Mouse (Mus musculus): ENCODE data around the gene Adamts6.

The Adamts6 gene

GRCm38 (mm10) chr13:104460287-104460686, 172.7 kb downstream of the Adamts6 start:
- no peak for DNase-seq (ENCODE audit: extremely low spot score)

DNA sequence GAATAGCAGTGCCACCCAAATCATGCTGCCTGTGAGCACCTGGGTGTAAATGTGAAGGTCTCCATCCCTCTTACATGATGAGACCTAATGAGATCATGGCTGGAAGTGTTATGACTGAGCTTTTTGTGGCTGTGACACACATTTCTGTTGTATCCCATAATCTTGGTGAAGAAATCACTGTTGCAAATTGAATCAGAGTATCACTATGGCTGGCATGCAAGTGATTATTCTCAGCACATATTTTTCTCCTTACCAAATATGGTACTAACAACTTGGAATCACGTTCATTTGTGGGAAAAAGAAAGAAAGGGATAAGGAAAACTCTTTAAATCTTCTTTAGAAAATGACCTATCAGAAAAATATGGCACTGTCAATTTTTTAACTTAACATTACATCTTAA, 180.4 kb downstream of the Adamts6 start:
- DNase-seq (ENCODE audit: extremely low spot score) = no peak

- no peak for DNase-seq (ENCODE audit: extremely low spot score)
Measured at GRCm38 (mm10) chr13:104476285-104476956, 188.8 kb downstream of the Adamts6 start.

DNA sequence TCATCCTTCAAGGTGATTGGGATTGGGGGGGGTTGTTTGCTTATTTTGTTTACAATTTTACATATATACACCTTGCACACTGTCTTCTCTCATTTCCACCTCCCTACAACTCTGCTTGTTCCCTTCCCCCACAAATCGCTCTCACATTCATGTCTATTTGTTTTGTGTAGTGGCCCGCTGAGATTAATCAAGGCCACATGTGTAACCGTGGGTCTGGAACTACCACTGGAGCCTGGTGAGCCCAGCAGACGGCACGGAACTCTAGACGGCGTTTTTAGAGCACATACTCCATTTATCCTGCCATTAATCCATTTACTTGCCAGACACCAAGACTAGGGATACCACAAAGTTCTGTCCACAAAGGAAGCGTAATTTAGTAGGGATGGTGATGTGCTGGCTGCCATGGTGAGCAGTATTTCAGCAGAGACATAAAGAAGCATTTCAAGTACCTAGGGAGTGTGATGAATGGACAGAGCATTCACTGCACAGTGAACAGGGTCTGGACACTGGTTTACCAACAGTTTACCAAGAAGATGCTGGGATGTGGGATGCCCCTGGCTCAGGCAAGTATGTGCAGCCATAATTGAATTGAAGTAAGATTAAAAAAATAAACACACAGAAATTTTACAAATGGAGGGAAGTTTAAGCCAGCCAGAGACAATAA, 194.9 kb downstream of the Adamts6 start:
- no peak for DNase-seq (ENCODE audit: extremely low spot score)

DNA sequence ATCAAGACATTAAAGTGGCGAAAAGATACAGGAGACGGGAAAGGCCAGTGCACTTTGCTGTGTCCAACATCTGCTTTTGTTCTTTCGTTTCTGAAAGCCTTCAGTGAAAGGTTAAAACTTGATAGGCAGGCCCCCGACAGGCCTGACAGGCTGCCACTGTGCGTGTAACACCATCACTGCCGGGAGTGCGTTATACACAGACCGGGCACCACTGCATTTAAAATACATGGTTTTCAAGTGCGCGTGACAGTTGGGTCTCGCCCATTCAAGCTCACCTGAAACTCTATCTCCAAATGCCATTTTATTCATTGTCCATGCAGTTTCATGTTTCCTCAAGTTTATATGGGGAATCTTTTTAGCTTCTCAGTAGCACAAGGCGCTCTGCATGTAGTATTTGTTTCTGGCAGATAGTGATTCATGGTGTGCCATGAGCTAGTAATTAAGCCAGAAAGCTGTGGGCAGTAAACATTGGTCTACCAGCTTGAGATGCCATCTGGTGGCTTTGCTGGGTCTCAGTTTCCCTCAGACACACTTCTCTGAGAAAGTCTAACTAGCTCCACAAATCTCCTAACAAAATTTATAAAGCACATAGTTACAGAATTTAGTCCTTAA, 195.6 kb downstream of the Adamts6 start:
- DNase-seq (ENCODE audit: extremely low spot score) = no peak

GRCm38 (mm10) chr13:104491046-104491811, 203.6 kb downstream of the Adamts6 start:
- no peak for DNase-seq (ENCODE audit: extremely low spot score)

- no peak for DNase-seq (ENCODE audit: extremely low spot score)
Measured at GRCm38 (mm10) chr13:104493466-104493993, 205.9 kb downstream of the Adamts6 start.

DNA sequence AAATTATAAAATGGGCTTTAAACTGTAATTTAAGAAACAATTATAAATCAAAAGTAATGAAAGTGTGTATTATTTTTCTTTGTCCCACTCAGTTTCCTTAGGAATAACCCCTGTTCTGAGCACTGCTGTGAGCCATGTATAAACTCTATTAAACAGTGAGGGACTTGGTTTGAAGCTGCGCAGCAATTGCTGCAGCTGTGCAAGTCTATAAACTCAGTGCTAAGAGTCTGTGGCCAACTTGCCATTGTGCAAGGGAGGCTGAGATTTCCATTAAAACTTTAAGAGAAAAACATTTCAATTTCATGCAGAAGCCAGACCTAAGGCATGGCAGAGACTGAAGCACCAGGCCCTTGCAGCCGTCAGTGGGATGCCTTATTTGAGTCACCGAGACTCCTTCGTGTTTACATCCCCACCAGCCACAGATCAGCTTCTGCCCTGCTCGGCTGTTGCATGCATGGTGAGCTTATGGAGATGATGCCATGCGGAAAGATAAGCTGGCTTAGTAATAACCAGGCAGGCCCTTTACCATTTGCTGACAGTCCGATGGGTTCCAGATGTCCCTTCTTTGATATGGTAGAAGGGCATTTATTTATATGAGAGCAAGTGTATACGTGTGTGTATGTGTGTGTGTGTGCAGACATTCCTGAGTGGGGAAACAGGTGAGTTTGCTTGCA, 206.7 kb downstream of the Adamts6 start:
- DNase-seq (ENCODE audit: extremely low spot score) = no peak

DNA sequence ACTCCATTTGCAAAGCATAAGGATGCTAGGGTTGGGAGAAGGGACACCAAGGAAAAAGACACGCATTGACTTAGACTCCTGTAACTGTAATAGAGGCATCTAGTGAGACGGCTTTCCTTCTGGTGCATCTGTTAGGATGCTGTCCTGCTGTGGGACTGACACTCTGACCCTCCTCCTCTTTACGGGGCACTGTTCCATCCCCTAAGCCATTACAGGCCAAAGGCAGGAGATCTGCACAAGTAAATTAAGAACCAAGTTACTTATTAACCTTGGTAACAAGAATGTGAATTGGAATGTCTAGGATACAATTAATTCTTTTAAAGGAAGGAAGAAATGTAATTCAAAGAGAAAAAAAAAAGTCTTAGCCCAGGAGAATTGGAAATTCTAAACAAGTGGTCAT, 210.0 kb downstream of the Adamts6 start:
- DNase-seq (ENCODE audit: extremely low spot score) = no peak

DNA sequence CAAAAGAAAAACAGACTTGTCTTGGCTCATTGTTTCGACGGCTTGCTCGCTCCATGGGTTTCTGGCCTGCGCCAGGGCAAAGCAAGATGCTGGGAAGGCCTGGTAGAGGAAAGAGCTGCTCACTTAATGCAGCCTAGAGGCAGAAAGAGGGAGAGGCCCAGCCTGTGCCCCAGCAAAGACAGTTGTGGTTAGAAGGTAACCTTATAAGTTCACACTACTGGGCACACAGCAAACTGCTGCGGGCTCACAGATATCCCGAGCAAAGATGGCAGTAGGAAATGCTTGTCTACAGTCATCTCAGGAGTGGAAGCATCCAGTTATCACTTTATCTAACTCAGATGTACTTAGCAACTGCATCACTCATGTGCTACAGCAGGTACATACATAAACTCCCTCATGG, 211.0 kb downstream of the Adamts6 start:
- DNase-seq (ENCODE audit: extremely low spot score) = no peak

GRCm38 (mm10) chr13:104499116-104500040, 211.7 kb downstream of the Adamts6 start:
- no peak for DNase-seq (ENCODE audit: extremely low spot score)

GRCm38 (mm10) chr13:104502406-104502805, 214.8 kb downstream of the Adamts6 start:
- no peak for DNase-seq (ENCODE audit: extremely low spot score)

- no peak for DNase-seq (ENCODE audit: extremely low spot score)
Measured at GRCm38 (mm10) chr13:104504043-104504442, 216.4 kb downstream of the Adamts6 start.

DNA sequence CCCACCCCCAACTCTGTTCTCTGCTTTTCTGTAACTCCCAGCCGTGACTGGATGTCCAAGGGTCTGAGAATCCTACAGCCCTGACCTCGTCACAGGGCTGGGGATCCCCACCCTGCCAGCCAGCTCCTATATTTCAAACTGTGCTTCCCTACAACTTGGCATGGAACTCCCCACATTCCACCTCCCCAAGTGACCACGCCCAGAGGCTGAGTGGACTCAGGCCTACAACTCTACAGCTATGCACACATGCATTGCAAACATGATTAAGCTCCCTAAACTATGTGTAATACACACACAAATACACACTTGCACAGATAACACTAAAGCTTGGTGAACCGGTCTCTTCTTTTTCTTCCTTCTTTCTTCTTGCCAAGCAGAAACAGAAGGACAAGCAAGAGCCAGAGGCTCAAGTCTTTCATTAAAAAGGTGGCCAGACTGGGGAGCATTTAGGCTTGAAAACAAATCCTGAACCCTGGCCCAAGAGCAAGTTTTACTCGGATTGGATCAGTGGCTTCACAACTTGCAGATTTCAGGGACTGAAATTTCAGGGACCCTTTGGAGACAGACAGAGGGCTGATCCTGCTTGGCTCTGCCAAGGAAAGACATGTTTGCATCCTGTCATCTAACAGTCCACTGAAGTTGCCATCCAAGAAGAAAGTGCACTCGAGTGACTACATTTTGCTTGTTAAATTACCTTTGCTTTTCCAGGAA, 218.7 kb downstream of the Adamts6 start:
- no peak for DNase-seq (ENCODE audit: extremely low spot score)

DNA sequence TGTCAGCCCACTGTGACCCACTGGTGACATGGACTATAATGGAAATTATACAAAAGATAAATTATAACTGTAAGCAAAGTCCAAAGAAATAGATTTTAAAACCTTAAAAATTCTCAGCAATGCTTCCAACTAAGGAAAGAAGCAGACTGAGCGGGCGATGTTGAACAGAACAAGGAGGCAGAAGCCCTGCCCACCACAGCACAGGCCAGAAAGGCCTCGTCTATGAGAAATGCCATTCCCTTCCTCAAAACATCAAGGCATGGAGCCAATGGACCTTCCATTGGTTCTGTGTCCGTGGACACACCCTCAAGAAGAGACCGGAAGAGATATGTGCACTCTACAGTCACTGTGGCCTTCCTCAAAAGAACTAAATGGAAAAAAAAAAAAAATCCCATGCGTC, 220.0 kb downstream of the Adamts6 start:
- DNase-seq (ENCODE audit: extremely low spot score) = no peak

GRCm38 (mm10) chr13:104509561-104510493, 222.2 kb downstream of the Adamts6 start:
- no peak for DNase-seq (ENCODE audit: extremely low spot score)

GRCm38 (mm10) chr13:104510766-104511165, 223.1 kb downstream of the Adamts6 start:
- DNase-seq (ENCODE audit: extremely low spot score) = no peak

DNA sequence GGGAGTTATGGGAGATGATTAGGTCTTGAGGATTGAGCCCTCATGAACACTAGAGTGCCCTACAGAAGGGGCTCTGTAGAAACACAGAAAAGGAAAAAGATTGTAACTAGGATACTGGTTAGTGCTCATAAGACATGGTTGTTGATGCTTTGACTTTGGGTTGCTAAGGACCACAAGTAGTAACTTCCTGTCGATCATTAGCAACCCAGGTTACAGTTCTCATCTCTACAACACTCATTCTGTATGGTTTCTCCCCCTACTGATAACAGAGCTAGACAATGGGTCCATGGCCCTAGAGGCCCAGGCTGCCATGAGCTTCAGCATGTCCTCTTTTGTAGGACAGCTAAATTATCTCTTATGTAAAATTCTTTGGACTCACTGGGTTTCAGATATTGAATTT, 227.4 kb downstream of the Adamts6 start:
- DNase-seq (ENCODE audit: extremely low spot score) = no peak

DNA sequence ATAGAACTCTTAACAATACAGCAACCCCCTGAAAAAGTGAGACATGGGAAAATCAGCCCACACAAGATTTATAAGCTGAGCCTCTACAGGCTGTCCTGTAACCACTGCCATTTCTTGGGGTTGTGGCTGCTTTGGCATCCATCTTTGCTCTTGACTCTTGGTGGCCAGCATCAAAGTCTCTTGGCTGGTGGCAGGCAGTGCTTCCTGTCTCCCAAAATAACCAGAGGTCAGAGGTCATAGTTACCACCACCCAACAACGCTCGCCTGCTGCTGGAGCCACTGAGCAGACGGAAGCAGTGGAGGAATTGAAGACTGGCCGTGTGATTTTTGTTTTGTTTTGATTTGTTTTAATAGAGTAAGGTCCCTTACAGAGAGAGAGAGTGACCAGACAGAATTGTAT, 228.5 kb downstream of the Adamts6 start:
- DNase-seq (ENCODE audit: extremely low spot score) = peak; percentile 31

Measured in embryo, embryonic 9.5 days (tissue).